Comparison of ENCODE assay signal across 8 mouse cellular contexts in the genomic region with DNA sequence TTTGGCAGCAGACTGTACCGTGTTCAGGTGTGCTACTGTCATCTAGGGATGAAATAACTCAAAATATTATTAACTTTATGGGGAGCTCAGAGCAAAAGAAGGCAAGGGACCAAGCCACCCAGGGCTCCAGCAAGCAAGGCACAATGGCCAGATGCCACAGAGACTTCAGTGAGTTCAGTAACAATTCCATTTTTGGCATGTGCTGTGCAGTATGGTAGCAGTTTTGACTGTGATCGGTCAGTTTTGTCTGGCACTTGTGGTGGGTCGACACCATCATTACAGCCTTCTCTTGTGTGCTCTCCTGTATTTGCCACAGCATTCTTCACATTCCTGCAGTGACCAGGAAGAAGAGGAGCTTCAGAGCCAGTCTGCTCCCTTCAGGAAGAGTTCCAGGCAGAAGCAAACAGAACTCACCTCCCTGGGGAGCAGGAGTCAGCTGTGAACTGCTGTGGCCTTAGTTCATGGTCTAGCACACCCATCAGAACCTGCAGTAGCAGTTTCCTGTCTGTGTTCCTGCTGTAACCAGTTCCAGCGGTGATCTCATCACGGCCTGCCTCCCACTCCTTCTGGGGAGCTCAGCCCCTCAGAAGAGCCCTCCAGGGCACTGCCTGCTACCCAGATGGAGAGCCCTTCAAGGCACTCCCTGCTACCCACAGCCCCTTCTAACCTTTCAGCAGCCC. TPM values are rescaled to one million over a fixed set of nuclear protein-coding genes. Genes with fewer than 3 reads are reported as not detected.
A peak's percentile ranks its signal among the peaks of the same experiment; 100 is the strongest.
DNase-seq lines count a peak whose midpoint lies in the region; ATAC-seq and TF ChIP-seq lines count a peak whose summit lies in the region.

No protein-coding gene starts in this region.

- TF ChIP-seq CTCF in thymus, adult 2 months (IDR thresholded peaks at IDR 0.05; ENCODE audit: borderline replicate concordance, control insufficient read depth, extremely low read depth, insufficient read depth, low read length, poor library complexity): no peak

- H3K9me3 ChIP-seq in heart, embryonic 15.5 days (replicated peaks): no peaks in the 10 kb centered on the region

- no peak for DNase-seq in thymus, adult 2 months
- DNase-seq in thymus, adult 18-20 months: no peak
- peak; percentile 40 to 64 for DNase-seq in kidney, postnatal 4 days
- peak; percentile 56 for DNase-seq in thymus, postnatal 4 days
- DNase-seq in cerebellum, postnatal 36 days: no peak
- DNase-seq in c-Kit-positive CD71-positive TER-119-positive erythroid progenitor cells, embryonic 14.5 days (ENCODE audit: low spot score): no peak

- H3K36me3 ChIP-seq in thymus, adult 2 months (ENCODE audit: control insufficient read depth, insufficient read depth, low read length): no peaks in the 10 kb centered on the region
- no peaks in the 10 kb centered on the region for H3K36me3 ChIP-seq in heart, embryonic 15.5 days

- peaks cover 9% of the 10 kb centered on the region for H3K4me1 ChIP-seq in thymus, adult 2 months (replicated peaks; ENCODE audit: control insufficient read depth, insufficient read depth, low read length)
- peaks cover 25% of the 10 kb centered on the region for H3K4me1 ChIP-seq in heart, embryonic 15.5 days (replicated peaks)

- no peak overlapping the region for H3K4me3 ChIP-seq in thymus, adult 2 months (ENCODE audit: control insufficient read depth, insufficient read depth, low read length)
- no peak overlapping the region for H3K4me3 ChIP-seq in heart, embryonic 15.5 days

- 42% methylated on average over 5 of the region's 5 CpGs for WGBS in thymus, adult 2 months
- 34% methylated on average over 5 of the region's 5 CpGs for WGBS in heart, embryonic 15.5 days

- peak overlapping the region; percentile 40; the same call in 1 of the 2 replicates for H3K27ac ChIP-seq in thymus, adult 2 months (ENCODE audit: control insufficient read depth, insufficient read depth, low read length)
- peak overlapping the region; percentile 20 for H3K27ac ChIP-seq in heart, embryonic 15.5 days

- ATAC-seq in heart, embryonic 15.5 days (replicated peaks; ENCODE audit: insufficient number of reproducible peaks, insufficient read depth, low FRiP score, low read depth): peak; percentile 45
- no peak for ATAC-seq in megakaryocyte, adult 5-6 weeks (ENCODE audit: poor library complexity, severe bottlenecking)

- no peak overlapping the region for H3K9ac ChIP-seq in heart, embryonic 15.5 days

- TF ChIP-seq POLR2A in thymus, adult 2 months (IDR thresholded peaks at IDR 0.05; ENCODE audit: control insufficient read depth, extremely low read depth, insufficient read depth, low read length, poor library complexity): no peak

- no peak overlapping the region for H3K4me2 ChIP-seq in heart, embryonic 15.5 days

- no peaks in the 10 kb centered on the region for H3K27me3 ChIP-seq in thymus, adult 2 months (ENCODE audit: control insufficient read depth, insufficient read depth, low read length)
- no peaks in the 10 kb centered on the region for H3K27me3 ChIP-seq in heart, embryonic 15.5 days

RNA-seq across cellular contexts. Expression of a gene that starts 16.8 kb away (rescaled TPM):
- 35.7 and 36.7 TPM in 2 replicates for polyA plus RNA-seq in thymus, adult 2 months (2012; rRNA removed)
- polyA plus RNA-seq in heart, embryonic 15.5 days (2015; fragmentation: Nextera tagmentation; extraction: Ambion mirVana): 10.8 and 12.5 TPM in 2 replicates
- total RNA-seq in megakaryocyte, adult 5-6 weeks (2015): 25.7 and 28.7 TPM in 2 replicates
- 22.5 and 25.2 TPM in 2 replicates for total RNA-seq in megakaryocyte, adult 5-6 weeks (2017)

Comparison
In these comparisons a context has a peak if more than half of its experiments do, and no peak if none do; other contexts are left out.
1. DNase-seq: peak in kidney, postnatal 4 days (2 of 2) and thymus, postnatal 4 days (single experiment); none in thymus, adult 2 months (single experiment), thymus, adult 18-20 months (0 of 2), cerebellum, postnatal 36 days (0 of 2) and c-Kit-positive CD71-positive TER-119-positive erythroid progenitor cells, embryonic 14.5 days (single experiment).